Mouse (Mus musculus) kidney, adult 8-10 months (tissue): ENCODE measurements around the gene Ifna1.

Experiments
- DNase-seq, 2 experiments: peaks; one replicate each; pipeline ENCODE4 v3.0.0; 2022

Gene Ifna1

DNA sequence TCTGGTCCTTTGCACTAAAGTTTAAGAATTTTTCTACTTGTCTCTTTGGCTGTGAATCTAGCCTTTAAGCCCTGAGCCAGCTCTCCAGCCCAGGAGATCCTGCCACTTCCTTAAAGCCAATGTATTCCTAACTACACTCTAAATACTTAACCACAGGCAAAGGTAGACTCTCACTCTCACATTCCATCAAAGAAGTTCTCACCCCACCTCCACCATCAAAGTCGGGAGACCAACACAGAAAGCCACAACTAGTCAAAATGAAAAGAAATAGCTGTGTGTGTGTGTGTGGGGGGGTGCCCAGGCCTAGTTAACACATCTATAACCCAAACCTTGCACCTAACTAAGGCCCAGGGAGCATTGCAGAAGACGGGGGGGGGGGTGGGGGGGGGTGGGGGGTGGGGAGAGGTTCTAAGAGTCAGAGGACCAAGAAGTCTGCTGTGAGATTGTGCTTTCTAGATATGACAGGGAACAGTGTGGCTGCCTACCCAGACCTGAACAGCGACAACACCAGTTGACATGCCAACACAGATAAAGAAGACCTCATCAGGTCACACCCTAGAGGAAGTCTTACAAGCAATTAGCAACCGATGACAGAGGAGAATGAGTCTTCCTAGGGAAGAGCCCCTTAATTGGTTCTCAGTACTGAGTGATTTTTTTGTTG, 25.7 kb downstream of the Ifna1 start:
- no peak for DNase-seq

DNA sequence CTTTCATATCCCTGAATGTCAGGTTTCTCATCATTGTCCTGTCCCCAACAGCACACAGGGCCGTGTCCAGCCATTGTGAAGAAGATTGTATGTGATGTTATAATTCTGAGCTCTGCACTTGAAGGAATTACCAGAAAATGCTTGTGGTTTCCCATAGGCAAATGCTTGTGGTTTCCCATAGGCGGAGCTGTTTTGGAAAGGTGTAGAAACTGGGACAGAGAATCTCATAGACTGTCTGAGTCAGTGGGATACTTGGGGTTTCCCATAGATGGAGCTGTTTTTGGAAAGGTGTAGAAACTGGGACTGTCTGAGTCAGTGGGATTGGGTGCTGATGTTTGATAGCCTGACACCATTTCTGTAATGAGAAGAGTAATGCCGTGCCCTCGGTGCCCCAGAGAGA, 26.6 kb downstream of the Ifna1 start:
- DNase-seq: no peak

GRCm38 (mm10) chr4:88878246-88878645, 28.4 kb downstream of the Ifna1 start:
- peak; percentile 25 to 31 for DNase-seq

GRCm38 (mm10) chr4:88878772-88879171, 28.9 kb downstream of the Ifna1 start:
- DNase-seq: peak in 1 of 2 experiments; percentile 32

DNA sequence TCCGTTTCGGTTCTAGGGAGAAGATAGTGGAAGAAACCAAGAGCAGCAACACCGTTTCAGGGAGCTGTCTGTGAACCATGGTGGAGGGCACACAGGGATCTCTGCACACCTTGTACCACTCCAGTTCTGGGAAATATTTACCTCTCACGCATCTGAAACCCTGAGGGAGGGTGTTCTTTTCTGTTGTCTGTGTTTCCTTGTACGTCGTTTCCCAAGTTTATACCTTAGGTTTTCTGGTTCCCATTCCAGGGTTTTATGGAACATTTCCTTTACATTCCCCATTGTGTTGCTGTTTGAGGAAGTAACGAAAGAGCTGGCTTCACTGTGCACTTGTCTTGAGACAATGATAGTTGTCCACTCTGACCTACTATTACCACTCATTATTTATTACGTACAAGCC, 30.2 kb downstream of the Ifna1 start, which contains the start of gene Ifne:
Ifne (minus strand) TSS at position 101 of the 400 bp plus-strand sequence.
- no peak for DNase-seq

- no peak for DNase-seq
Measured at GRCm38 (mm10) chr4:88888236-88888635, 38.3 kb downstream of the Ifna1 start.

- no peak for DNase-seq
Measured at GRCm38 (mm10) chr4:88893201-88893754, 43.4 kb downstream of the Ifna1 start.
